Mouse (Mus musculus) forebrain, embryonic 15.5 days (tissue): ENCODE data around the gene Rapgef3. TPM values are rescaled to one million over a fixed set of nuclear protein-coding genes. Genes with fewer than 3 reads are reported as not detected.

Experiments used
- ATAC-seq: fragments of 200-750 bp; cut with Nextera tagmentation; replicated peaks from 2 replicates; pipeline ENCODE4 v1.8.0; 2017; ENCODE audit warnings: mild to moderate bottlenecking, moderate TSS enrichment, moderate library complexity
- H3K27ac ChIP-seq: fragments of 300-500 bp; sonication (generic); replicated peaks from 2 replicates; pipeline ENCODE4 v1.5.1; 2015; ENCODE audit warnings: mild to moderate bottlenecking, inconsistent platforms
- H3K27me3 ChIP-seq: fragments of 300-500 bp; sonication (generic); 2 replicates; pipeline ENCODE4 v1.6.1; 2015; ENCODE audit warnings: inconsistent platforms
- H3K36me3 ChIP-seq: fragments of 300-500 bp; sonication (generic); 2 replicates; pipeline ENCODE4 v1.6.1; 2015; ENCODE audit warnings: mild to moderate bottlenecking, inconsistent platforms
- H3K4me1 ChIP-seq: fragments of 300-500 bp; sonication (generic); 2 replicates; pipeline ENCODE4 v1.6.1; 2015; ENCODE audit warnings: inconsistent platforms
- H3K4me2 ChIP-seq: fragments of 300-500 bp; sonication (generic); replicated peaks from 2 replicates; pipeline ENCODE4 v1.6.1; 2015; ENCODE audit warnings: mild to moderate bottlenecking, inconsistent platforms
- H3K4me3 ChIP-seq: fragments of 300-500 bp; sonication (generic); 2 replicates; pipeline ENCODE4 v1.5.1; 2015; ENCODE audit warnings: mild to moderate bottlenecking, inconsistent platforms
- H3K9ac ChIP-seq: fragments of 300-500 bp; sonication (generic); replicated peaks from 2 replicates; pipeline ENCODE4 v1.6.1; 2015; ENCODE audit warnings: mild to moderate bottlenecking, inconsistent platforms
- H3K9me3 ChIP-seq: fragments of 300-500 bp; sonication (generic); 2 replicates; pipeline ENCODE4 v1.6.1; 2016; ENCODE audit warnings: inconsistent platforms
- WGBS: fragments of 180-500 bp; shearing (Covaris S2); methylation state at CpG from one replicate; pipeline ENCODE4 v1.1.7; 2015; ENCODE audit warnings: mixed read lengths; 5-methylcytosine and 5-hydroxymethylcytosine counted together
- polyA plus RNA-seq: library from polyadenylated mRNA; unstranded; fragments of >200 nt; fragmentation: Nextera tagmentation; extraction: Ambion mirVana; gene quantifications from 2 replicates; pipeline ENCODE4 v1.2.1, GENCODE M21; 2015

Gene Rapgef3
- polyA plus RNA-seq, 1 experiment from 2014 or later = 9.0 TPM

- ATAC-seq = no peak
- no peaks in the 10 kb centered on the region for H3K27me3 ChIP-seq
- H3K9me3 ChIP-seq = no peaks in the 10 kb centered on the region
- WGBS = 86% methylated on average over 6 of the region's 6 CpGs
- peaks cover 7% of the 10 kb centered on the region for H3K4me1 ChIP-seq
- no peak overlapping the region for H3K4me2 ChIP-seq
- H3K4me3 ChIP-seq = no peak overlapping the region
- no peak overlapping the region for H3K27ac ChIP-seq
- H3K36me3 ChIP-seq = no peaks in the 10 kb centered on the region
- H3K9ac ChIP-seq = no peak overlapping the region
These were observed 56.9 kb downstream of the Rapgef3 start for GRCm38 (mm10) chr15:97710906-97711305.

GRCm38 (mm10) chr15:97705211-97706050 is 62.3 kb downstream of the Rapgef3 start, which contains the start of gene Rpap3:
Gene Rpap3, minus strand, starts transcription at chr15:97705825.
- under 1% methylated on average over 71 of the region's 71 CpGs for WGBS

GRCm38 (mm10) chr15:97696616-97697015 is 71.2 kb downstream of the Rapgef3 start:
- no peaks in the 10 kb centered on the region for H3K27me3 ChIP-seq
- no peak overlapping the region for H3K4me2 ChIP-seq
- H3K9ac ChIP-seq = no peak overlapping the region
- no peak overlapping the region for H3K4me3 ChIP-seq
- no peaks in the 10 kb centered on the region for H3K4me1 ChIP-seq
- ATAC-seq = no peak
- H3K9me3 ChIP-seq = no peaks in the 10 kb centered on the region
- no peak overlapping the region for H3K27ac ChIP-seq
- WGBS = 89% methylated on average over 10 of the region's 10 CpGs
- H3K36me3 ChIP-seq = peaks cover 87% of the 10 kb centered on the region

More at GRCm38 (mm10) chr15:97705211-97706050, 62.3 kb downstream of the Rapgef3 start, which contains the start of gene Rpap3:
- Histone ChIP-seq H3K4me3 (peak within 1 kb of the TSS; percentile 88), H3K36me3 (peaks cover 21% of the 10 kb centered on the region), H3K4me1 (peaks cover 21% of the 10 kb centered on the region), H3K4me2 (peak within 1 kb of the TSS; percentile 68), H3K9me3 (no peaks in the 10 kb centered on the region), H3K27ac (peak within 1 kb of the TSS; percentile 59), H3K27me3 (no peaks in the 10 kb centered on the region), H3K9ac (peak within 1 kb of the TSS; percentile 90)
- peak; percentile 95 for ATAC-seq

Other genes with a start within 250 kb of the Rapgef3 start
- 30.6 and 32.7 TPM in 2 replicates for gene Rpap3, start 62.1 kb downstream of the Rapgef3 start, polyA plus RNA-seq
- gene Endou, start 36.6 kb downstream of the Rapgef3 start, polyA plus RNA-seq = 0.22 TPM in 1 of 2 replicates, not detected in the other
- 64.9 and 66.6 TPM in 2 replicates for gene Slc48a1, start 10.5 kb upstream of the Rapgef3 start, polyA plus RNA-seq
- 25.9 and 26.6 TPM in 2 replicates for gene Hdac7, start 76.5 kb upstream of the Rapgef3 start, polyA plus RNA-seq
- 0.08 and 0.09 TPM in 2 replicates for gene Vdr, start 142.7 kb upstream of the Rapgef3 start, polyA plus RNA-seq
- 60.8 and 66.2 TPM in 2 replicates for gene Tmem106c, start 196.2 kb upstream of the Rapgef3 start, polyA plus RNA-seq
- gene Col2a1, start 236.7 kb upstream of the Rapgef3 start, polyA plus RNA-seq = 25.6 and 25.8 TPM in 2 replicates